Mouse (Mus musculus): ENCODE measurements around the gene Prmt8.

The Prmt8 gene

GRCm38 (mm10) chr6:127769275-127770156 is at the start of gene Prmt8:
Prmt8 (minus strand) TSS chr6:127769472.
- no peak for DNase-seq

- no peak for DNase-seq
Measured at GRCm38 (mm10) chr6:127803046-127803729, 33.9 kb upstream of the Prmt8 start.

GRCm38 (mm10) chr6:127802211-127802610 is 32.9 kb upstream of the Prmt8 start:
- DNase-seq: no peak

GRCm38 (mm10) chr6:127790023-127790422 is 20.8 kb upstream of the Prmt8 start:
- peak; percentile 35 to 62 for DNase-seq

GRCm38 (mm10) chr6:127770806-127771205 is 1.5 kb upstream of the Prmt8 start:
- DNase-seq: no peak

- DNase-seq: no peak
Measured at GRCm38 (mm10) chr6:127768621-127769274, 524 bp downstream of the Prmt8 start.

- DNase-seq: peak; percentile 72 to 73
Measured at GRCm38 (mm10) chr6:127767706-127768493, 1.4 kb downstream of the Prmt8 start.

GRCm38 (mm10) chr6:127767201-127767705 is 2.0 kb downstream of the Prmt8 start:
- DNase-seq: no peak

- DNase-seq: no peak
Measured at GRCm38 (mm10) chr6:127766641-127767200, 2.6 kb downstream of the Prmt8 start.

- DNase-seq: no peak
Measured at GRCm38 (mm10) chr6:127766041-127766604, 3.1 kb downstream of the Prmt8 start.

GRCm38 (mm10) chr6:127765573-127765972 is 3.7 kb downstream of the Prmt8 start:
- no peak for DNase-seq

GRCm38 (mm10) chr6:127758264-127758663 is 11.0 kb downstream of the Prmt8 start:
- DNase-seq: no peak

GRCm38 (mm10) chr6:127757667-127758167 is 11.6 kb downstream of the Prmt8 start:
- no peak for DNase-seq

- no peak for DNase-seq
Measured at GRCm38 (mm10) chr6:127756856-127757255, 12.4 kb downstream of the Prmt8 start.

GRCm38 (mm10) chr6:127753228-127753627 is 16.0 kb downstream of the Prmt8 start:
- no peak for DNase-seq

GRCm38 (mm10) chr6:127752681-127753080 is 16.6 kb downstream of the Prmt8 start:
- DNase-seq: no peak

- no peak for DNase-seq
Measured at GRCm38 (mm10) chr6:127751499-127751898, 17.8 kb downstream of the Prmt8 start.

- no peak for DNase-seq
Measured at GRCm38 (mm10) chr6:127748793-127749192, 20.5 kb downstream of the Prmt8 start.

- DNase-seq: peak in 1 of 2 experiments; percentile 9
Measured at GRCm38 (mm10) chr6:127742290-127742689, 27.0 kb downstream of the Prmt8 start.

GRCm38 (mm10) chr6:127741162-127741561 is 28.1 kb downstream of the Prmt8 start:
- DNase-seq: peak in 1 of 2 experiments; percentile 17

- DNase-seq: peak in 1 of 2 experiments; percentile 6
Measured at GRCm38 (mm10) chr6:127740711-127741110, 28.6 kb downstream of the Prmt8 start.

All from lung, postnatal 4 days (tissue).